In the genomic region with DNA sequence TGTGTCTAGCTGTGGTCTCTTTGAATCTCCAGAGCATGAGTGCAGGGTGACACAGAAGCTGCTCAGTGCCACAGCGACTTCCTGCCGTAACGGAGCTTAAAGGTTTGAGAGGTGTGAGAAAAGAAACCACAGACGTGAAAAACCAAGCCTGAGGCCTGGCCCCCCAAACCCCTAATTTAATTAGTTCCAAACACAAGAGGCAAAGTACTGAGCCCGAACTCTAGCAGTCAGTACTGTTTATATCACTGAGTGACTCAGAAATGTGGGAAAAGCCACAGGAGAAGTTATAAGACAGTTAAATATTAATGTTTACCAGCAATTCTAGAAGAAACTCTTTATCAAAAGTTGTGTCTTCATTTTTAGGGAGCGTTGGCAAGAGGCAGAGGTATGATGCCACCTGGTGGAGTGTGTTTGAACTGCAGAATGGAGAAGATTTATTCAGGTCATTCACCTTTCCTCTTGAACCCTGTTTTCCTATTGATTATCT, we compare ENCODE assay signal across 8 mouse cellular contexts. TPM values are rescaled to one million over a fixed set of nuclear protein-coding genes. Genes with fewer than 3 reads are reported as not detected.
A peak's percentile ranks its signal among the peaks of the same experiment; 100 is the strongest.
DNase-seq lines count a peak whose midpoint lies in the region; ATAC-seq lines count a peak whose summit lies in the region.

No protein-coding gene starts in this region.

- DNase-seq in frontal cortex, adult 2 months (ENCODE audit: extremely low spot score in 1 of 2, low spot score in 1 of 2): peak; percentile 19 to 71
- DNase-seq in ovary, postnatal 14 days (ENCODE audit: low spot score): peak; percentile 40
- DNase-seq in ovary, adult 18-20 months (ENCODE audit: low spot score): no peak
- peak; percentile 38 for DNase-seq in cerebellum, adult 9-10 months
- peak; percentile 72 for DNase-seq in heart, postnatal 4 days
- peak; percentile 41 for DNase-seq in lung, postnatal 36 days
- DNase-seq in thymus, postnatal 14 days: peak; percentile 67

- no peak for ATAC-seq in frontal cortex, adult (ENCODE audit: low TSS enrichment)

RNA-seq across cellular contexts. Expression of a gene that starts 41.5 kb away (rescaled TPM):
- 25.8 and 27.1 TPM in 2 replicates for polyA plus RNA-seq in frontal cortex, adult 2 months (2012; rRNA removed)
- 10 to 100 TPM; 26.0 to 26.6 TPM for total RNA-seq in heart, postnatal 4 days (2021)

RNA-seq across cellular contexts. Expression of a gene that starts 55.9 kb away (rescaled TPM):
- 11.0 and 11.2 TPM in 2 replicates for polyA plus RNA-seq in frontal cortex, adult 2 months (2012; rRNA removed)
- 10 to 100 TPM; 14.7 to 15.5 TPM for total RNA-seq in heart, postnatal 4 days (2021)
